Mouse (Mus musculus) liver, adult 2 months (tissue): ENCODE measurements around the gene Tcf7l1.

ENCODE experiments used
- CTCF ChIP-seq: fragments of 200-500 bp; IDR thresholded peaks from 2 replicates; pipeline ENCODE4 v1.5.1; 2011; ENCODE audit warnings: low read depth, low read length, control low read depth
- POLR2A ChIP-seq: fragments of 200-500 bp; IDR thresholded peaks from 2 replicates; pipeline ENCODE4 v1.6.1; 2011; ENCODE audit warnings: low read length, control low read depth; ENCODE audit not compliant: insufficient read depth; ENCODE audit errors: extremely low read depth

GRCm38 (mm10) chr6:72732109-72732508, 56.9 kb downstream of the Tcf7l1 start:
- TF ChIP-seq CTCF (no peak), POLR2A (no peak)
